7 mouse cellular contexts compared by ENCODE assay signal in genomic region chr5:113138319-113139063, GRCm38 (mm10). TPM values are rescaled to one million over a fixed set of nuclear protein-coding genes. Genes with fewer than 3 reads are reported as not detected.
DNase-seq lines count a peak whose midpoint lies in the region; ATAC-seq and TF ChIP-seq lines count a peak whose summit lies in the region.

No protein-coding gene starts in this region.

- ATAC-seq in hindbrain, embryonic 13.5 days (ENCODE audit: low FRiP score): peak; percentile 27; the same call in 1 of the 2 replicates
- ATAC-seq in limb, embryonic 14.5 days (ENCODE audit: low FRiP score, low read depth): peak; percentile 78
- ATAC-seq in midbrain, embryonic 12.5 days (ENCODE audit: low FRiP score, low read depth): peak; percentile 45
- peak; percentile 29 for ATAC-seq in stomach, embryonic 15.5 days (ENCODE audit: insufficient read depth, low FRiP score, low read depth)

- WGBS in hindbrain, embryonic 13.5 days: under 1% methylated on average over 42 of the region's 43 CpGs
- under 1% methylated on average over 42 of the region's 43 CpGs for WGBS in limb, embryonic 14.5 days
- under 1% methylated on average over 40 of the region's 43 CpGs for WGBS in midbrain, embryonic 12.5 days
- WGBS in stomach, embryonic 15.5 days: under 1% methylated on average over 43 of the region's 43 CpGs

- peaks cover 39% of the 10 kb centered on the region for H3K27me3 ChIP-seq in hindbrain, embryonic 13.5 days
- H3K27me3 ChIP-seq in limb, embryonic 14.5 days (ENCODE audit: control insufficient read depth, insufficient read depth, low read length): no peaks in the 10 kb centered on the region; the same call in 1 of the 2 replicates
- peaks cover 44% of the 10 kb centered on the region for H3K27me3 ChIP-seq in midbrain, embryonic 12.5 days
- H3K27me3 ChIP-seq in stomach, embryonic 15.5 days (replicated peaks): peaks cover 3% of the 10 kb centered on the region; the same call in 1 of the 2 replicates

- H3K36me3 ChIP-seq in hindbrain, embryonic 13.5 days: no peaks in the 10 kb centered on the region
- no peaks in the 10 kb centered on the region for H3K36me3 ChIP-seq in limb, embryonic 14.5 days (ENCODE audit: control insufficient read depth, insufficient read depth, low read length)
- no peaks in the 10 kb centered on the region for H3K36me3 ChIP-seq in midbrain, embryonic 12.5 days
- no peaks in the 10 kb centered on the region; the same call in 1 of the 2 replicates for H3K36me3 ChIP-seq in stomach, embryonic 15.5 days

- peak; percentile 36 for DNase-seq in ES-CJ7 (ENCODE audit: low read depth, low spot score)
- peak; percentile 71 for DNase-seq in adrenal gland, postnatal 14 days
- DNase-seq in gastrocnemius, adult 2 months: peak; percentile 87
- peak; percentile 64 for DNase-seq in limb, embryonic 14.5 days (ENCODE audit: low spot score)

- peaks cover 40% of the 10 kb centered on the region for H3K4me1 ChIP-seq in hindbrain, embryonic 13.5 days (replicated peaks)
- peaks cover 28% of the 10 kb centered on the region for H3K4me1 ChIP-seq in limb, embryonic 14.5 days (ENCODE audit: control insufficient read depth, insufficient read depth, low read length)
- H3K4me1 ChIP-seq in midbrain, embryonic 12.5 days: peaks cover 37% of the 10 kb centered on the region
- peaks cover 41% of the 10 kb centered on the region for H3K4me1 ChIP-seq in stomach, embryonic 15.5 days

- H3K4me2 ChIP-seq in hindbrain, embryonic 13.5 days: peak overlapping the region; percentile 92
- H3K4me2 ChIP-seq in limb, embryonic 14.5 days (replicated peaks; ENCODE audit: low read depth, low read length, severe bottlenecking): peak overlapping the region; percentile 91
- peak overlapping the region; percentile 87 for H3K4me2 ChIP-seq in midbrain, embryonic 12.5 days (replicated peaks)
- peak overlapping the region; percentile 92 for H3K4me2 ChIP-seq in stomach, embryonic 15.5 days

- 0 out of 2 replicates have a peak, but pooled peaks have one; percentile 25 for TF ChIP-seq POLR2A in limb, embryonic 14.5 days (IDR thresholded peaks at IDR 0.05; ENCODE audit: borderline replicate concordance, extremely low read depth, insufficient read depth, insufficient read length)

- peak; percentile 62 for TF ChIP-seq CTCF in gastrocnemius, adult 2 months (IDR thresholded peaks at IDR 0.05)

- peak overlapping the region; percentile 83 for H3K4me3 ChIP-seq in gastrocnemius, adult 2 months
- H3K4me3 ChIP-seq in hindbrain, embryonic 13.5 days: peak overlapping the region; percentile 48
- H3K4me3 ChIP-seq in limb, embryonic 14.5 days (replicated peaks; ENCODE audit: low read length): peak overlapping the region; percentile 42
- H3K4me3 ChIP-seq in midbrain, embryonic 12.5 days: peak overlapping the region; percentile 45
- peak overlapping the region; percentile 49 for H3K4me3 ChIP-seq in stomach, embryonic 15.5 days (replicated peaks)

- intact Hi-C loops in gastrocnemius, adult 2 months (cut with DNase I): loop anchor here (2.0 kb wide), 1 partner anchor 30 kb away; no protein-coding TSS in a partner anchor

- H3K9ac ChIP-seq in hindbrain, embryonic 13.5 days: peak overlapping the region; percentile 74
- H3K9ac ChIP-seq in limb, embryonic 14.5 days (ENCODE audit: low read depth, low read length, severe bottlenecking): peak overlapping the region; percentile 46
- peak overlapping the region; percentile 57 for H3K9ac ChIP-seq in midbrain, embryonic 12.5 days (replicated peaks)
- peak overlapping the region; percentile 46 for H3K9ac ChIP-seq in stomach, embryonic 15.5 days

- peak overlapping the region; percentile 97 for H3K27ac ChIP-seq in gastrocnemius, adult 2 months
- H3K27ac ChIP-seq in hindbrain, embryonic 13.5 days: peak overlapping the region; percentile 30
- peak overlapping the region; percentile 43; the same call in 1 of the 2 replicates for H3K27ac ChIP-seq in limb, embryonic 14.5 days (replicated peaks; ENCODE audit: low read depth, low read length)
- H3K27ac ChIP-seq in midbrain, embryonic 12.5 days (replicated peaks): no peak overlapping the region
- H3K27ac ChIP-seq in stomach, embryonic 15.5 days: peak overlapping the region; percentile 95

- H3K9me3 ChIP-seq in hindbrain, embryonic 13.5 days: no peaks in the 10 kb centered on the region
- H3K9me3 ChIP-seq in limb, embryonic 14.5 days (ENCODE audit: control insufficient read depth, low read length): no peaks in the 10 kb centered on the region
- 0 out of 2 replicates have a peak, but pooled peaks cover 9% of the 10 kb centered on the region for H3K9me3 ChIP-seq in midbrain, embryonic 12.5 days
- H3K9me3 ChIP-seq in stomach, embryonic 15.5 days: no peaks in the 10 kb centered on the region

RNA-seq across cellular contexts. Expression of gene Crybb3, which starts 57.1 kb away (rescaled TPM):
- 1.4 and 2.2 TPM in 2 replicates for total RNA-seq in adrenal gland, postnatal 14 days (2021)
- total RNA-seq in gastrocnemius, adult 2 months (2021): 1 to 10 TPM in 1 of 2 experiments, under 1 TPM in 1; 0.79 to 1.0 TPM
- polyA plus RNA-seq in hindbrain, embryonic 13.5 days (2015; fragmentation: Nextera tagmentation; extraction: Ambion mirVana): 0.31 and 0.68 TPM in 2 replicates
- 4.3 and 4.6 TPM in 2 replicates for polyA plus RNA-seq in limb, embryonic 14.5 days (2012; rRNA removed)
- 0.67 and 0.72 TPM in 2 replicates for polyA plus RNA-seq in limb, embryonic 14.5 days (2014; fragmentation: Nextera tagmentation; extraction: Ambion mirVana)
- 0.24 TPM in 1 of 2 replicates, not detected in the other for polyA plus RNA-seq in midbrain, embryonic 12.5 days (2016; fragmentation: Nextera tagmentation; extraction: Ambion mirVana)
- 1.1 and 1.2 TPM in 2 replicates for polyA plus RNA-seq in stomach, embryonic 15.5 days (2015; fragmentation: Nextera tagmentation; extraction: Ambion mirVana)

Comparison
In these comparisons a context has a peak if more than half of its experiments do, and no peak if none do; other contexts are left out.
1. DNase-seq: peak in every context shown above with its lines; median percentile 87 in gastrocnemius, adult 2 months; 71 in adrenal gland, postnatal 14 days; 64 in limb, embryonic 14.5 days; 36 in ES-CJ7.
2. ATAC-seq: peak in every context shown above with its lines; median percentile 78 in limb, embryonic 14.5 days; 45 in midbrain, embryonic 12.5 days; 29 in stomach, embryonic 15.5 days; 27 in hindbrain, embryonic 13.5 days.